28 mouse cellular contexts compared by ENCODE assay signal in genomic region chr4:155006296-155006695, GRCm38 (mm10). TPM values are rescaled to one million over a fixed set of nuclear protein-coding genes. Genes with fewer than 3 reads are reported as not detected.
DNase-seq lines count a peak whose midpoint lies in the region; ATAC-seq lines count a peak whose summit lies in the region.
"Had no signal": no experiment of that assay in that cellular context is flagged by ENCODE, and none has a peak within 500 bp of the region (broad histone marks: within the 10 kb centered on the region; RNA-seq: fewer than 3 reads in every experiment).

No protein-coding gene starts in this region.

- 74% methylated on average over 10 of the region's 10 CpGs for WGBS in forebrain, embryonic 10.5 days
- whole genome bisulfite sequencing in forebrain, embryonic 13.5 days, result 56% methylated on average over 10 of the region's 10 CpGs
- 76% methylated on average over 10 of the region's 10 CpGs for WGBS in midbrain, embryonic 11.5 days
- WGBS in midbrain, embryonic 16.5 days, result 56% methylated on average over 10 of the region's 10 CpGs
- WGBS in limb, embryonic 10.5 days, result 61% methylated on average over 10 of the region's 10 CpGs
- WGBS in neural tube, embryonic 14.5 days, result 72% methylated on average over 10 of the region's 10 CpGs

- H3K9me3 ChIP-seq in forebrain, embryonic 10.5 days, result no peaks in the 10 kb centered on the region
- no peaks in the 10 kb centered on the region for H3K9me3 ChIP-seq in forebrain, embryonic 13.5 days (replicated peaks)
- no peaks in the 10 kb centered on the region for H3K9me3 ChIP-seq in midbrain, embryonic 11.5 days (ENCODE audit: control insufficient read depth, low read length)
- H3K9me3 ChIP-seq in midbrain, embryonic 16.5 days (replicated peaks; ENCODE audit: control insufficient read depth, low read length, poor library complexity, severe bottlenecking), result no peaks in the 10 kb centered on the region
- H3K9me3 ChIP-seq in limb, embryonic 10.5 days (replicated peaks), result no peaks in the 10 kb centered on the region
- no peaks in the 10 kb centered on the region for H3K9me3 ChIP-seq in neural tube, embryonic 14.5 days (ENCODE audit: control insufficient read depth, low read length)
- H3K9me3 ChIP-seq: embryonic facial prominence, embryonic 12.5 days; heart, embryonic 12.5 days; heart, embryonic 15.5 days; hindbrain, embryonic 10.5 days; hindbrain, embryonic 13.5 days had no signal

- no peak for ATAC-seq in forebrain, embryonic 13.5 days
- no peak for ATAC-seq in midbrain, embryonic 11.5 days (ENCODE audit: low FRiP score)
- ATAC-seq in midbrain, embryonic 16.5 days, result no peak
- 0 out of 2 replicates have a peak, but pooled peaks have one; percentile 17 for ATAC-seq in neural tube, embryonic 14.5 days (ENCODE audit: low read depth)
- ATAC-seq: CD4-positive, CD25-positive, alpha-beta regulatory T cell, adult 4 months; forebrain, embryonic 14.5 days had no signal

- no peak overlapping the region for H3K4me2 ChIP-seq in forebrain, embryonic 13.5 days
- no peak overlapping the region for H3K4me2 ChIP-seq in midbrain, embryonic 11.5 days
- H3K4me2 ChIP-seq in midbrain, embryonic 16.5 days (ENCODE audit: low read length), result no peak overlapping the region
- H3K4me2 ChIP-seq in neural tube, embryonic 14.5 days (ENCODE audit: low read depth, low read length), result no peak overlapping the region
- H3K4me2 ChIP-seq: embryonic facial prominence, embryonic 12.5 days; heart, embryonic 12.5 days; heart, embryonic 15.5 days; hindbrain, embryonic 13.5 days had no signal

- 0 out of 2 replicates have a peak overlapping the region, but pooled peaks have one; percentile 10 for H3K27ac ChIP-seq in forebrain, embryonic 10.5 days
- H3K27ac ChIP-seq in forebrain, embryonic 13.5 days, result no peak overlapping the region
- no peak overlapping the region for H3K27ac ChIP-seq in midbrain, embryonic 11.5 days (ENCODE audit: low read depth, low read length)
- H3K27ac ChIP-seq in midbrain, embryonic 16.5 days (ENCODE audit: low read length), result no peak overlapping the region
- 0 out of 2 replicates have a peak overlapping the region, but pooled peaks have one; percentile 2 for H3K27ac ChIP-seq in limb, embryonic 10.5 days
- no peak overlapping the region for H3K27ac ChIP-seq in neural tube, embryonic 14.5 days (ENCODE audit: low read depth, low read length)
- H3K27ac ChIP-seq: embryonic facial prominence, embryonic 12.5 days; gastrocnemius, adult 2 months; heart, embryonic 15.5 days; hindbrain, embryonic 10.5 days; hindbrain, embryonic 13.5 days had no signal

- DNase-seq in forebrain, embryonic 10.5 days (ENCODE audit: extremely low spot score, low spot score), result no peak
- peak; percentile 79 for DNase-seq in midbrain, embryonic 11.5 days (ENCODE audit: low spot score, missing footprints)
- DNase-seq in limb, embryonic 10.5 days (ENCODE audit: low spot score), result no peak
- DNase-seq in layer of hippocampus, postnatal 25 days (ENCODE audit: extremely low spot score in 1 of 2, low spot score in 1 of 2), result no peak
- DNase-seq: adrenal gland, adult 2 months; adrenal gland, postnatal 14 days; cerebellum, adult 11 months; cerebellum, adult 8-10 months; cerebellum, postnatal 10 days; forebrain, postnatal 0 days; gastrocnemius, adult 2 months; gastrocnemius, postnatal 25 days; heart, adult 18-20 months; heart, postnatal 10 days; heart, postnatal 36 days had no signal

- no peak overlapping the region for H3K4me3 ChIP-seq in forebrain, embryonic 10.5 days
- no peak overlapping the region for H3K4me3 ChIP-seq in forebrain, embryonic 13.5 days
- no peak overlapping the region for H3K4me3 ChIP-seq in midbrain, embryonic 11.5 days (ENCODE audit: low read depth, low read length)
- no peak overlapping the region for H3K4me3 ChIP-seq in midbrain, embryonic 16.5 days (ENCODE audit: low read depth, low read length)
- no peak overlapping the region for H3K4me3 ChIP-seq in limb, embryonic 10.5 days
- no peak overlapping the region for H3K4me3 ChIP-seq in neural tube, embryonic 14.5 days (ENCODE audit: low read depth, low read length)
- H3K4me3 ChIP-seq: embryonic facial prominence, embryonic 12.5 days; erythroblast, embryonic 14.5 days; gastrocnemius, adult 2 months; heart, embryonic 12.5 days; heart, embryonic 15.5 days; hindbrain, embryonic 10.5 days; hindbrain, embryonic 13.5 days had no signal

- peaks cover 3% of the 10 kb centered on the region; the same call in 1 of the 2 replicates for H3K27me3 ChIP-seq in forebrain, embryonic 10.5 days (ENCODE audit: poor library complexity, severe bottlenecking)
- no peaks in the 10 kb centered on the region for H3K27me3 ChIP-seq in forebrain, embryonic 13.5 days
- no peaks in the 10 kb centered on the region for H3K27me3 ChIP-seq in midbrain, embryonic 11.5 days (ENCODE audit: control insufficient read depth, insufficient read depth, low read length)
- H3K27me3 ChIP-seq in midbrain, embryonic 16.5 days (ENCODE audit: control insufficient read depth, insufficient read depth, low read depth, low read length), result no peaks in the 10 kb centered on the region
- no peaks in the 10 kb centered on the region for H3K27me3 ChIP-seq in limb, embryonic 10.5 days (ENCODE audit: low read depth, poor library complexity, severe bottlenecking)
- no peaks in the 10 kb centered on the region for H3K27me3 ChIP-seq in neural tube, embryonic 14.5 days (ENCODE audit: control insufficient read depth, insufficient read depth, low read length)
- H3K27me3 ChIP-seq: embryonic facial prominence, embryonic 12.5 days had no signal

- no peaks in the 10 kb centered on the region for H3K36me3 ChIP-seq in forebrain, embryonic 10.5 days (replicated peaks)
- H3K36me3 ChIP-seq in forebrain, embryonic 13.5 days (ENCODE audit: poor library complexity, severe bottlenecking), result no peaks in the 10 kb centered on the region
- H3K36me3 ChIP-seq in midbrain, embryonic 11.5 days (ENCODE audit: control insufficient read depth, insufficient read depth, low read length), result no peaks in the 10 kb centered on the region; the same call in 1 of the 2 replicates
- H3K36me3 ChIP-seq in midbrain, embryonic 16.5 days (ENCODE audit: control insufficient read depth, insufficient read depth, low read length), result no peaks in the 10 kb centered on the region
- H3K36me3 ChIP-seq in limb, embryonic 10.5 days, result no peaks in the 10 kb centered on the region
- no peaks in the 10 kb centered on the region for H3K36me3 ChIP-seq in neural tube, embryonic 14.5 days (ENCODE audit: control insufficient read depth, insufficient read depth, low read length)
- H3K36me3 ChIP-seq: embryonic facial prominence, embryonic 12.5 days; heart, embryonic 12.5 days; heart, embryonic 15.5 days; hindbrain, embryonic 10.5 days; hindbrain, embryonic 13.5 days had no signal

- no peak overlapping the region for H3K9ac ChIP-seq in forebrain, embryonic 13.5 days
- no peak overlapping the region for H3K9ac ChIP-seq in midbrain, embryonic 11.5 days (ENCODE audit: low read length)
- no peak overlapping the region for H3K9ac ChIP-seq in midbrain, embryonic 16.5 days (ENCODE audit: low read depth, low read length)
- no peak overlapping the region for H3K9ac ChIP-seq in neural tube, embryonic 14.5 days (replicated peaks; ENCODE audit: low read depth, low read length)
- H3K9ac ChIP-seq: embryonic facial prominence, embryonic 12.5 days; forebrain, postnatal 0 days; heart, embryonic 12.5 days; heart, embryonic 15.5 days; hindbrain, embryonic 13.5 days had no signal

- H3K4me1 ChIP-seq in forebrain, embryonic 10.5 days, result peaks cover 22% of the 10 kb centered on the region
- peaks cover 16% of the 10 kb centered on the region for H3K4me1 ChIP-seq in forebrain, embryonic 13.5 days
- no peaks in the 10 kb centered on the region for H3K4me1 ChIP-seq in midbrain, embryonic 11.5 days (ENCODE audit: control insufficient read depth, insufficient read depth, low read length)
- H3K4me1 ChIP-seq in midbrain, embryonic 16.5 days (ENCODE audit: control insufficient read depth, insufficient read depth, low read length), result no peaks in the 10 kb centered on the region
- peaks cover 24% of the 10 kb centered on the region for H3K4me1 ChIP-seq in limb, embryonic 10.5 days
- H3K4me1 ChIP-seq in neural tube, embryonic 14.5 days (ENCODE audit: control insufficient read depth, insufficient read depth, low read length), result no peaks in the 10 kb centered on the region
- H3K4me1 ChIP-seq: embryonic facial prominence, embryonic 12.5 days; heart, embryonic 12.5 days; heart, embryonic 15.5 days had no signal

RNA-seq across cellular contexts. Expression of gene Pank4, which starts 42.4 kb away (rescaled TPM):
- polyA plus RNA-seq in forebrain, embryonic 10.5 days (2016; fragmentation: Nextera tagmentation; extraction: Ambion mirVana), result 46.8 and 51.8 TPM in 2 replicates
- 41.1 and 45.0 TPM in 2 replicates for polyA plus RNA-seq in forebrain, embryonic 13.5 days (2015; fragmentation: Nextera tagmentation; extraction: Ambion mirVana)
- 37.0 and 40.4 TPM in 2 replicates for polyA plus RNA-seq in midbrain, embryonic 11.5 days (2014; fragmentation: Nextera tagmentation; extraction: Ambion mirVana)
- polyA plus RNA-seq in midbrain, embryonic 16.5 days (2015; fragmentation: Nextera tagmentation; extraction: Ambion mirVana), result 42.1 and 45.5 TPM in 2 replicates
- 45.8 and 56.5 TPM in 2 replicates for polyA plus RNA-seq in limb, embryonic 10.5 days (2016; fragmentation: Nextera tagmentation; extraction: Ambion mirVana)
- 36.1 and 37.3 TPM in 2 replicates for polyA plus RNA-seq in neural tube, embryonic 14.5 days (2014; fragmentation: Nextera tagmentation; extraction: Ambion mirVana)
- 10 to 100 TPM; 34.9 to 37.1 TPM for total RNA-seq in layer of hippocampus, postnatal 25 days (2021)

RNA-seq across cellular contexts. Expression of gene Hes5, which starts 45.6 kb away (rescaled TPM):
- polyA plus RNA-seq in forebrain, embryonic 10.5 days (2016; fragmentation: Nextera tagmentation; extraction: Ambion mirVana), result 272 and 295 TPM in 2 replicates
- polyA plus RNA-seq in forebrain, embryonic 13.5 days (2015; fragmentation: Nextera tagmentation; extraction: Ambion mirVana), result 243 and 266 TPM in 2 replicates
- polyA plus RNA-seq in midbrain, embryonic 11.5 days (2014; fragmentation: Nextera tagmentation; extraction: Ambion mirVana), result 456 and 535 TPM in 2 replicates
- polyA plus RNA-seq in midbrain, embryonic 16.5 days (2015; fragmentation: Nextera tagmentation; extraction: Ambion mirVana), result 107 and 135 TPM in 2 replicates
- 0.33 and 1.1 TPM in 2 replicates for polyA plus RNA-seq in limb, embryonic 10.5 days (2016; fragmentation: Nextera tagmentation; extraction: Ambion mirVana)
- 40.9 and 60.1 TPM in 2 replicates for polyA plus RNA-seq in neural tube, embryonic 14.5 days (2014; fragmentation: Nextera tagmentation; extraction: Ambion mirVana)
- total RNA-seq in layer of hippocampus, postnatal 25 days (2021), result 10 to 100 TPM; 30.2 to 37.9 TPM
- total RNA-seq: adrenal gland, adult 2 months; adrenal gland, postnatal 14 days; gastrocnemius, adult 2 months; gastrocnemius, postnatal 25 days; heart, postnatal 10 days; heart, postnatal 36 days; MEL had no signal
- polyA plus RNA-seq: adrenal gland, adult 2 months; C2C12; erythroblast, embryonic 14.5 days had no signal

RNA-seq across cellular contexts. Expression of gene Plch2, which starts 50.3 kb away (rescaled TPM):
- polyA plus RNA-seq in forebrain, embryonic 10.5 days (2016; fragmentation: Nextera tagmentation; extraction: Ambion mirVana), result 0.43 and 0.64 TPM in 2 replicates
- 5.9 and 6.3 TPM in 2 replicates for polyA plus RNA-seq in forebrain, embryonic 13.5 days (2015; fragmentation: Nextera tagmentation; extraction: Ambion mirVana)
- 0.81 and 0.85 TPM in 2 replicates for polyA plus RNA-seq in midbrain, embryonic 11.5 days (2014; fragmentation: Nextera tagmentation; extraction: Ambion mirVana)
- polyA plus RNA-seq in midbrain, embryonic 16.5 days (2015; fragmentation: Nextera tagmentation; extraction: Ambion mirVana), result 23.3 and 25.4 TPM in 2 replicates
- 1.5 and 1.8 TPM in 2 replicates for polyA plus RNA-seq in limb, embryonic 10.5 days (2016; fragmentation: Nextera tagmentation; extraction: Ambion mirVana)
- 10.7 and 16.0 TPM in 2 replicates for polyA plus RNA-seq in neural tube, embryonic 14.5 days (2014; fragmentation: Nextera tagmentation; extraction: Ambion mirVana)
- total RNA-seq in layer of hippocampus, postnatal 25 days (2021), result 10 to 100 TPM; 91.4 to 98.9 TPM
- total RNA-seq: heart, postnatal 10 days; heart, postnatal 36 days had no signal
- polyA plus RNA-seq: CD4-positive, CD25-positive, alpha-beta regulatory T cell, adult 4 months; erythroblast, embryonic 14.5 days had no signal

Comparison
In these comparisons a context has a peak if more than half of its experiments do, and no peak if none do; other contexts are left out.
1. H3K27ac ChIP-seq: peak in forebrain, embryonic 10.5 days (single experiment) and limb, embryonic 10.5 days (single experiment); none in forebrain, embryonic 13.5 days (single experiment), midbrain, embryonic 11.5 days (single experiment), midbrain, embryonic 16.5 days (single experiment) and neural tube, embryonic 14.5 days (single experiment).
2. RNA of gene Hes5, which starts 45.6 kb away (polyA plus RNA-seq): 456 to 535 TPM in midbrain, embryonic 11.5 days, 272 to 295 TPM in forebrain, embryonic 10.5 days, 243 to 266 TPM in forebrain, embryonic 13.5 days, 107 to 135 TPM in midbrain, embryonic 16.5 days and 40.9 to 60.1 TPM in neural tube, embryonic 14.5 days; 0.33 to 1.1 TPM in limb, embryonic 10.5 days; every median in the first group is over 10 times any median in the second.